Mouse (Mus musculus): ENCODE measurements around the gene Prr5. TPM values are rescaled to one million over a fixed set of nuclear protein-coding genes. Genes with fewer than 3 reads are reported as not detected.

Prr5 gene
- polyA plus RNA-seq, 1 experiment from 2014 or later = 11.4 TPM

DNA sequence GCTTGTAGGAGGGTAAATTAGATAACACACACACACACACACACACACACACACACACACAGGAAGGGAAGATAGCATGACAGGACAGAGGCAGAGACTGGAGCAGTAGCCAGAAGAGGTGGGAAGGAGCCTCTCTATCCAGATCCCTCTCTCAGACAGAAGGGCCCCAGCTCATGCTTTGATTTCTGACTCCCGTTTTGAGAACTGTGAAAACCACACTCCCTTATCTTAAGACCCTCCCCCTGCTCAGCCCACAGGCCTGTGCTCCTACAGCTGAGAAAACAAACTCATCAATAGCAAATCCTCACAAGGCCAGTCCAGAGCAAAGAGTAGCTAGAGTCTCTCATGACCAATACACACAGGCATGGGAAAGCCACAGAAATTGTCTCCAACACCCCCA lies 26.2 kb upstream of the Prr5 start:
- 7% methylated on average over 1 of the region's 1 CpGs for WGBS
- Histone ChIP-seq H3K27me3 (ENCODE audit: control insufficient read depth, insufficient read depth, low read length) (no peaks in the 10 kb centered on the region), H3K9ac (replicated peaks; ENCODE audit: low read length) (no peak overlapping the region), H3K9me3 (replicated peaks; ENCODE audit: control insufficient read depth, low read length) (no peaks in the 10 kb centered on the region), H3K4me2 (ENCODE audit: low read depth, low read length) (no peak overlapping the region), H3K27ac (replicated peaks; ENCODE audit: low read depth, low read length) (no peak overlapping the region), H3K4me1 (ENCODE audit: control insufficient read depth, insufficient read depth, low read length) (peaks cover 4% of the 10 kb centered on the region), H3K36me3 (replicated peaks; ENCODE audit: control insufficient read depth, insufficient read depth, low read depth, low read length) (no peaks in the 10 kb centered on the region), H3K4me3 (ENCODE audit: low read depth, low read length) (no peak overlapping the region)
- DNase-seq (ENCODE audit: low spot score) (peak; percentile 36), ATAC-seq (replicated peaks; ENCODE audit: insufficient number of reproducible peaks, low FRiP score, low TSS enrichment, low read depth) (no peak)

DNA sequence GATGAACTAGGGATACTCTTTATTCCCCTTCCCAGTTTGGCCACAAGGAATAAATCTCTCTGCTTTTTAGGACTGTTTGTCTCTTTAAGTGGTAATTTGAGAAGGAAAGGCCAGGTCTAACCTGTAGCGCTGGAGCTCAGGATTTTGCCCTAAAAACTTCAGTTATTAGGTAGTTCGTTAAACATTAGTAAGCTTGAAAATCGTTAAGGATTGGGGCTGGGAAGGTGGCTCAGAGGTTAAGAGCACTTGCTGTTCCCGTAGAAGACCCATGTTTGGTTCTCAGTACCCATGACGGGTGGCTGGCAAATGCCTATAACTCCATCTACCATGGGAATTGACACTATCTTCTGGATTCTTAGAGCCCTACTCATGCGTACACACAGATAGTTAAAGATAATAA lies 17.9 kb upstream of the Prr5 start:
- Histone ChIP-seq H3K4me2 (ENCODE audit: low read depth, low read length) (no peak overlapping the region), H3K27me3 (ENCODE audit: control insufficient read depth, insufficient read depth, low read length) (no peaks in the 10 kb centered on the region), H3K4me3 (ENCODE audit: low read depth, low read length) (no peak overlapping the region), H3K4me1 (ENCODE audit: control insufficient read depth, insufficient read depth, low read length) (peaks cover 9% of the 10 kb centered on the region), H3K9ac (replicated peaks; ENCODE audit: low read length) (no peak overlapping the region), H3K9me3 (replicated peaks; ENCODE audit: control insufficient read depth, low read length) (no peaks in the 10 kb centered on the region), H3K27ac (replicated peaks; ENCODE audit: low read depth, low read length) (no peak overlapping the region), H3K36me3 (replicated peaks; ENCODE audit: control insufficient read depth, insufficient read depth, low read depth, low read length) (no peaks in the 10 kb centered on the region)
- ATAC-seq (replicated peaks; ENCODE audit: insufficient number of reproducible peaks, low FRiP score, low TSS enrichment, low read depth) = no peak
- no peak for DNase-seq (ENCODE audit: low spot score)
- WGBS = 90% methylated on average over 6 of the region's 6 CpGs

DNA sequence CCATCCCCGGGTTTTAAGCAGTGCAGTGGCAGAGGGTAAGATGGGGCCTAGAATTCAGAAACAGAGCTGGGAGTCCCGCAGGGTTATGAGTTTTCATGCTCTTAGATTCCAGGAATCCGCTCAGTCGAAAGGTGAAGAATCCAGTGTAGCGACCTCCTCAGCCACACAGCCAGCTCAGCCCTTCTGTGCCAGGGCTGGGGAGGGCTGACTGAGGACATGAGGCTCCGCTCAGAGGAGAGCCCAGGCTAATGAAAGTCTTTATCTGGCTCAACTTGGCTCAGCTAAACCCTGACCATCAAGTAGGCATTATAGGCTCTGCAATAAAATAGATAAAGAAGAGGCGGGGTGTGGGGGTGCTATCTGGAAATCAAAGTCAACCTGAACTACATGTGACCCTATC lies 16.3 kb upstream of the Prr5 start:
- Histone ChIP-seq H3K4me2 (ENCODE audit: low read depth, low read length) (no peak overlapping the region; the same call in 1 of the 2 replicates), H3K27ac (replicated peaks; ENCODE audit: low read depth, low read length) (no peak overlapping the region), H3K36me3 (replicated peaks; ENCODE audit: control insufficient read depth, insufficient read depth, low read depth, low read length) (no peaks in the 10 kb centered on the region), H3K9ac (replicated peaks; ENCODE audit: low read length) (no peak overlapping the region), H3K27me3 (ENCODE audit: control insufficient read depth, insufficient read depth, low read length) (no peaks in the 10 kb centered on the region), H3K4me3 (ENCODE audit: low read depth, low read length) (no peak overlapping the region), H3K9me3 (replicated peaks; ENCODE audit: control insufficient read depth, low read length) (no peaks in the 10 kb centered on the region), H3K4me1 (ENCODE audit: control insufficient read depth, insufficient read depth, low read length) (peaks cover 9% of the 10 kb centered on the region)
- WGBS = 95% methylated on average over 7 of the region's 7 CpGs
- DNase-seq (ENCODE audit: low spot score) (no peak), ATAC-seq (replicated peaks; ENCODE audit: insufficient number of reproducible peaks, low FRiP score, low TSS enrichment, low read depth) (no peak)

DNA sequence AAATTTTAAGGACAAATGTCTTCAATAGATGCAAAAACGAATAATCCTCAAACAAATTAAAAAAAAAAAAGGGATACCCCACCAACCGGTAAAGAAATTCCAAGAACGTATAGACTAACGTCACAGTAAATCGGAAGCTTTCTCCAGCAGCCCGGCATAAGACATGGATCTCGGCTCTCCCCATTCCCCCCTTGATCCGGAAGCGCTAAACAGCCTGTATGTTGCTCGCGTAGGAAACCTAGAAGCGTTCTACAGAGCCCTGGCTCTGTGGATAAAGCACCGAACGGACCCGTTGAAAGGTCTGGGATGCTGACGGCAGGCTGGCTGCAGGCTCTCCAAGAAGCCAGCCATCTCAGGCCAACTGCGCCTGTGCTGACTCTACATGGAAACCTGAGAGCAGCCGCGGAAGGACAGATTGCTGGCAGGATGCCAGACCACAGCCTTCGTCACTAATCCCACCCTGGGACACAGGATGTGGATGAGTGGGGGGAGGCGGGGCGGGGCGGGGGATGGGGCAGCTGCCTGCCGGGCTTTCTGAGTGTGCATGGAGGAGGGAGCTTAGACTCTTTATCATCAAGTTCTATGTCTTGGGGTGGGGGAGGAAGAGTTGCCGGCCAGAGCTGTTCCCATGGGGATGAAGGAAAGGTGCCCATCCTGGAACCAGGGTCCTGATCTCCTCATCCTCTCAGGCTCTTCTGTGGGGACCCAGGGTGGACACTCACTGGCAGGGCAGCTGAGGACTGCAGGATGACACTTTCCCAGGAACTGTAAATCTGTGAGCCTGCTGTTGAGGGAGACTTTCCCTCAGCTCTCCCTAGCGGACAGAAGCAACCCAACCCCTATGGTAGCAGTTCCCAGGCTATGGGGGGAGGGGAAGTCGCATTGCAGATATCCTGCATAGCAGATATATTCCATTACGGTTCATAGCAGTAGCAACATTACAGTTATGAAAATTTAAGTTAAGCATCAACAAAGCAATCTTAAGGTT lies 15.1 kb upstream of the Prr5 start:
- H3K4me3 ChIP-seq (ENCODE audit: low read depth, low read length) = peak overlapping the region; percentile 25
- H3K9ac ChIP-seq (replicated peaks; ENCODE audit: low read length) = peak overlapping the region; percentile 50
- ATAC-seq (replicated peaks; ENCODE audit: insufficient number of reproducible peaks, low FRiP score, low TSS enrichment, low read depth) (peak; percentile 83), DNase-seq (ENCODE audit: low spot score) (peak; percentile 97)
- WGBS = 3% methylated on average over 28 of the region's 28 CpGs
- H3K9me3 ChIP-seq (replicated peaks; ENCODE audit: control insufficient read depth, low read length) = no peaks in the 10 kb centered on the region
- H3K36me3 ChIP-seq (replicated peaks; ENCODE audit: control insufficient read depth, insufficient read depth, low read depth, low read length) = no peaks in the 10 kb centered on the region
- peak overlapping the region; percentile 56 for H3K4me2 ChIP-seq (ENCODE audit: low read depth, low read length)
- peak overlapping the region; percentile 92 for H3K27ac ChIP-seq (replicated peaks; ENCODE audit: low read depth, low read length)
- no peaks in the 10 kb centered on the region for H3K27me3 ChIP-seq (ENCODE audit: control insufficient read depth, insufficient read depth, low read length)
- peaks cover 9% of the 10 kb centered on the region for H3K4me1 ChIP-seq (ENCODE audit: control insufficient read depth, insufficient read depth, low read length)

DNA sequence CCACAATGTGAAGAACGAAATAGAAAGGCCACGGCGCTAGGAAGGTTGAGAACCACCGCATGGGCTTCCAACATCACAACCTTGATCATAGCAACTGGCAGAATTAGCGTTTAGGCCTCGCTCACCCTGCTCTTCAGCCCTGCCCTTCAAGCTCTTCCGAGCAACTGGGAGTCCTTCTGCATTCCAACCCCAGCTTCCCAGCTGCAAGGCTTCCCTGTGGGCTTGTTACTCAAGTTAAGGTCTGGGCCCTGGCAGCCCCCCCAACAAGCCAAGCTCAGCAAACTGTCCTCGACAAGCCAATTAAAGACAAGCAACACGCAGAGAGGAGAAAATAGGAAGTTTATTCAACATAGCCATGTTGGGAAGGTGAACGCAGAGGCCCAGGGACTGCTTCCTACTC lies 14.4 kb upstream of the Prr5 start:
- ATAC-seq (replicated peaks; ENCODE audit: insufficient number of reproducible peaks, low FRiP score, low TSS enrichment, low read depth) (no peak), DNase-seq (ENCODE audit: low spot score) (no peak)
- WGBS = 50% methylated on average over 10 of the region's 10 CpGs
- H3K27ac ChIP-seq (replicated peaks; ENCODE audit: low read depth, low read length) = peak overlapping the region; percentile 92
- no peaks in the 10 kb centered on the region for H3K27me3 ChIP-seq (ENCODE audit: control insufficient read depth, insufficient read depth, low read length)
- H3K36me3 ChIP-seq (replicated peaks; ENCODE audit: control insufficient read depth, insufficient read depth, low read depth, low read length) = no peaks in the 10 kb centered on the region
- peaks cover 9% of the 10 kb centered on the region for H3K4me1 ChIP-seq (ENCODE audit: control insufficient read depth, insufficient read depth, low read length)
- no peak overlapping the region for H3K4me2 ChIP-seq (ENCODE audit: low read depth, low read length)
- H3K4me3 ChIP-seq (ENCODE audit: low read depth, low read length) = no peak overlapping the region
- H3K9me3 ChIP-seq (replicated peaks; ENCODE audit: control insufficient read depth, low read length) = no peaks in the 10 kb centered on the region
- peak overlapping the region; percentile 50 for H3K9ac ChIP-seq (replicated peaks; ENCODE audit: low read length)

DNA sequence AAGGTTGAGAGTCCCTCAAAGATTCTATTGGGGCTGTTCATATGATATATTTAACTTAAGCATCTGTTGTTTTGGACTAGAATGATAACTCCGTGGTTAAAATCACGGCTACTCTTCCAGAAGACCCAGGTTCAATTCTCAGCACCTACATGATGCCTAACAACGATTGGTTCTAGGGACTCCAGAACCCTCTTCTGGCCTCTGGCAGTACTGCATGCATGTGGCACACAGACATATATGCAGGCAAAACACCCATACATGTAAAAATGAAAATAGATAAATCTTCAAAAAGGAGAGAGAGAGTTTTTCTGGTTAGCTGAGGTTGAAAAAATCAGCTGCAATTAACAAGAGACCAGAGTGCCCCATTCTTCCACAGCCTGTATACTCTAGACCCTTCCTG lies 12.7 kb upstream of the Prr5 start:
- no peak for DNase-seq (ENCODE audit: low spot score)
- no peak overlapping the region for H3K9ac ChIP-seq (replicated peaks; ENCODE audit: low read length)
- no peak for ATAC-seq (replicated peaks; ENCODE audit: insufficient number of reproducible peaks, low FRiP score, low TSS enrichment, low read depth)
- H3K36me3 ChIP-seq (replicated peaks; ENCODE audit: control insufficient read depth, insufficient read depth, low read depth, low read length) = no peaks in the 10 kb centered on the region
- H3K9me3 ChIP-seq (replicated peaks; ENCODE audit: control insufficient read depth, low read length) = no peaks in the 10 kb centered on the region
- H3K4me1 ChIP-seq (ENCODE audit: control insufficient read depth, insufficient read depth, low read length) = peaks cover 9% of the 10 kb centered on the region
- WGBS = 91% methylated on average over 3 of the region's 3 CpGs
- H3K4me3 ChIP-seq (ENCODE audit: low read depth, low read length) = no peak overlapping the region
- no peaks in the 10 kb centered on the region for H3K27me3 ChIP-seq (ENCODE audit: control insufficient read depth, insufficient read depth, low read length)
- H3K4me2 ChIP-seq (ENCODE audit: low read depth, low read length) = no peak overlapping the region
- no peak overlapping the region for H3K27ac ChIP-seq (replicated peaks; ENCODE audit: low read depth, low read length)

DNA sequence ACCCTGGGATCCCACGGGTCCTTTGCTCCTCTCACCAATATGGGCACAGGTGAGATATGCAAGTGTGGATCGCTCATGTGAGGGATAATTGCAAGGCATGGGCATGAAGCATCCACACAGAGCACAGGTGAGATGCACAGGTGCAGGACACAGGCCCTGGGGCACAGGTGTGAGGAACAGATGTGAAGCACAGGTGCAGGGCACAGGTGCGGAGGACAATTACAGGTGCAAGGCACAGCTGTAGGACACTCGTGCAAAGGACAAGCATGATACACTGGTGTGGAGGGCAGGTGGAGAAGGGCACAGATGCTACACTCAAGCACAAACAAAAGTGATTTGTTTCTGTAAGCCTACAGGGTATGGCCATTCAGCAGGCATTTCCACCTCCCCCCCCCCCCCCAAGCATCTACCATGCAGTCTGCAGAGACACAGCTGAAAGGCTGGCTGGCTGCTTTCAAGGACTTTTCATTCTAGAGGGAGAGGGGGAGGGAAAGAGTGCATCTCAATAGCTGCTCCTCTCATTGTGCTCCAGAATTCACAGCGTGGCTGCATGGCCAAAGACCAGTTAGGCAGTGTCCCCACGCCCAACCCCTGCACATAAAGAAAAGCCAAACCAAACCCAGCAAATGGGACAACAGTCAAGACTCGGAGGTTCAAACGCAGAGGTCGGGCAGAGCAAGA lies 11.9 kb upstream of the Prr5 start:
- H3K9ac ChIP-seq (replicated peaks; ENCODE audit: low read length) = no peak overlapping the region
- no peak for DNase-seq (ENCODE audit: low spot score)
- no peak for ATAC-seq (replicated peaks; ENCODE audit: insufficient number of reproducible peaks, low FRiP score, low TSS enrichment, low read depth)

DNA sequence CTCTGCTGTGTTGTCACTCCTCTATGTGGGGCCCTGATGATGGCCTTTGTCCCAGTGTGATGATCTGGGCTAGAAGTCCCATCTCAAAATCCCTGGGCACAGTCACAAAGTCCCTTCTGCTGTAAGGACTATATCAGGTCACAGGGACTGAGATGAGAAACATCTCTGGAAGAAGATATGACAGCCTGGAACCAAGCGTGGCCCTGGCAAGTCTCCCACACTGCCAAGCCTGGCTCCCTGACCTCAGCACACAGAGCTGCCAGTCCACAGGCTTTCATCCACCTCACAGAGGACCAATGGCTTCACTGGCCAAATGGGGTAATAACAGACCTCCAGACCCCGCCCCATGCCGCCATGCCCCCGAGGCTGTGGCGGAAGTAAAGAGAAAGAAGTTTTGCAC lies 10.8 kb upstream of the Prr5 start:
- DNase-seq (ENCODE audit: low spot score) = no peak
- H3K27ac ChIP-seq (replicated peaks; ENCODE audit: low read depth, low read length) = no peak overlapping the region

More for the DNA sequence above, 11.9 kb upstream of the Prr5 start:
- peaks cover 9% of the 10 kb centered on the region for H3K4me1 ChIP-seq (ENCODE audit: control insufficient read depth, insufficient read depth, low read length)
- H3K4me3 ChIP-seq (ENCODE audit: low read depth, low read length) = no peak overlapping the region
- H3K27me3 ChIP-seq (ENCODE audit: control insufficient read depth, insufficient read depth, low read length) = no peaks in the 10 kb centered on the region
- no peaks in the 10 kb centered on the region for H3K36me3 ChIP-seq (replicated peaks; ENCODE audit: control insufficient read depth, insufficient read depth, low read depth, low read length)
- no peaks in the 10 kb centered on the region for H3K9me3 ChIP-seq (replicated peaks; ENCODE audit: control insufficient read depth, low read length)
- 63% methylated on average over 9 of the region's 9 CpGs for WGBS
- no peak overlapping the region for H3K4me2 ChIP-seq (ENCODE audit: low read depth, low read length)
- H3K27ac ChIP-seq (replicated peaks; ENCODE audit: low read depth, low read length) = no peak overlapping the region

More for the DNA sequence above, 10.8 kb upstream of the Prr5 start:
- Histone ChIP-seq H3K27me3 (ENCODE audit: control insufficient read depth, insufficient read depth, low read length) (no peaks in the 10 kb centered on the region; the same call in 1 of the 2 replicates), H3K9ac (replicated peaks; ENCODE audit: low read length) (no peak overlapping the region), H3K9me3 (replicated peaks; ENCODE audit: control insufficient read depth, low read length) (no peaks in the 10 kb centered on the region), H3K36me3 (replicated peaks; ENCODE audit: control insufficient read depth, insufficient read depth, low read depth, low read length) (no peaks in the 10 kb centered on the region), H3K4me3 (ENCODE audit: low read depth, low read length) (no peak overlapping the region), H3K4me1 (ENCODE audit: control insufficient read depth, insufficient read depth, low read length) (peaks cover 8% of the 10 kb centered on the region), H3K4me2 (ENCODE audit: low read depth, low read length) (no peak overlapping the region)
- ATAC-seq (replicated peaks; ENCODE audit: insufficient number of reproducible peaks, low FRiP score, low TSS enrichment, low read depth) = no peak
- 87% methylated on average over 5 of the region's 5 CpGs for WGBS

All from embryonic facial prominence, embryonic 11.5 days (tissue).